In genomic region chr13:43865036-43865435, GRCm38 (mm10) we compare ENCODE assay signal across 8 mouse cellular contexts.
DNase-seq lines count a peak whose midpoint lies in the region; ATAC-seq lines count a peak whose summit lies in the region.

No protein-coding gene starts in this region.

- 3% methylated on average over 20 of the region's 20 CpGs for WGBS in forebrain, embryonic 16.5 days
- WGBS in hindbrain, embryonic 14.5 days = under 1% methylated on average over 20 of the region's 20 CpGs
- WGBS in liver, embryonic 11.5 days = 10% methylated on average over 20 of the region's 20 CpGs
- under 1% methylated on average over 20 of the region's 20 CpGs for WGBS in neural tube, embryonic 15.5 days

- H3K9ac ChIP-seq in forebrain, embryonic 16.5 days (replicated peaks; ENCODE audit: low read depth, low read length) = peak overlapping the region; percentile 9
- H3K9ac ChIP-seq in hindbrain, embryonic 14.5 days = peak overlapping the region; percentile 5; the same call in 1 of the 2 replicates
- peak overlapping the region; percentile 49; the same call in 1 of the 2 replicates for H3K9ac ChIP-seq in liver, embryonic 11.5 days (ENCODE audit: low read depth, low read length)
- peak overlapping the region; percentile 34 for H3K9ac ChIP-seq in neural tube, embryonic 15.5 days (replicated peaks)

- H3K4me3 ChIP-seq in erythroblast, embryonic 14.5 days (replicated peaks) = peak overlapping the region; percentile 18
- peak overlapping the region; percentile 41 for H3K4me3 ChIP-seq in forebrain, embryonic 16.5 days (replicated peaks; ENCODE audit: low read length)
- H3K4me3 ChIP-seq in hindbrain, embryonic 14.5 days (replicated peaks; ENCODE audit: low read length) = peak overlapping the region; percentile 28
- peak overlapping the region; percentile 29 for H3K4me3 ChIP-seq in liver, embryonic 11.5 days (ENCODE audit: low read depth, low read length)
- H3K4me3 ChIP-seq in neural tube, embryonic 15.5 days (replicated peaks) = peak overlapping the region; percentile 38

- no peak for ATAC-seq in erythroblast, adult 5-6 weeks (replicated peaks; ENCODE audit: low FRiP score, poor library complexity, severe bottlenecking)
- peak; percentile 17 for ATAC-seq in forebrain, embryonic 16.5 days
- peak; percentile 25; the same call in 1 of the 2 replicates for ATAC-seq in hindbrain, embryonic 14.5 days (ENCODE audit: low FRiP score)
- ATAC-seq in liver, embryonic 11.5 days (replicated peaks; ENCODE audit: low FRiP score) = no peak
- peak; percentile 39; the same call in 1 of the 2 replicates for ATAC-seq in neural tube, embryonic 15.5 days (ENCODE audit: low FRiP score)

- H3K36me3 ChIP-seq in erythroblast, embryonic 14.5 days (ENCODE audit: control insufficient read depth) = no peaks in the 10 kb centered on the region
- no peaks in the 10 kb centered on the region for H3K36me3 ChIP-seq in forebrain, embryonic 16.5 days (ENCODE audit: control insufficient read depth, insufficient read depth)
- no peaks in the 10 kb centered on the region for H3K36me3 ChIP-seq in hindbrain, embryonic 14.5 days (replicated peaks; ENCODE audit: control insufficient read depth, insufficient read depth)
- H3K36me3 ChIP-seq in liver, embryonic 11.5 days (ENCODE audit: control insufficient read depth, insufficient read depth, low read length) = no peaks in the 10 kb centered on the region
- H3K36me3 ChIP-seq in neural tube, embryonic 15.5 days = no peaks in the 10 kb centered on the region

- peaks cover 11% of the 10 kb centered on the region for H3K4me1 ChIP-seq in erythroblast, embryonic 14.5 days (ENCODE audit: control insufficient read depth)
- H3K4me1 ChIP-seq in forebrain, embryonic 16.5 days (replicated peaks; ENCODE audit: control insufficient read depth, insufficient read depth, low read length) = peaks cover 14% of the 10 kb centered on the region
- H3K4me1 ChIP-seq in hindbrain, embryonic 14.5 days (replicated peaks; ENCODE audit: control insufficient read depth, insufficient read depth, low read length) = peaks cover 6% of the 10 kb centered on the region; the same call in 1 of the 2 replicates
- H3K4me1 ChIP-seq in liver, embryonic 11.5 days (replicated peaks; ENCODE audit: control insufficient read depth, insufficient read depth, low read length) = peaks cover 3% of the 10 kb centered on the region
- peaks cover 15% of the 10 kb centered on the region for H3K4me1 ChIP-seq in neural tube, embryonic 15.5 days

- no peaks in the 10 kb centered on the region for H3K9me3 ChIP-seq in erythroblast, embryonic 14.5 days (ENCODE audit: control insufficient read depth, low read length)
- H3K9me3 ChIP-seq in forebrain, embryonic 16.5 days (ENCODE audit: control insufficient read depth, low read length) = no peaks in the 10 kb centered on the region
- no peaks in the 10 kb centered on the region for H3K9me3 ChIP-seq in hindbrain, embryonic 14.5 days (ENCODE audit: control insufficient read depth, low read length)
- H3K9me3 ChIP-seq in liver, embryonic 11.5 days (ENCODE audit: control insufficient read depth, low read length) = no peaks in the 10 kb centered on the region
- no peaks in the 10 kb centered on the region for H3K9me3 ChIP-seq in neural tube, embryonic 15.5 days (replicated peaks)

- H3K4me2 ChIP-seq in forebrain, embryonic 16.5 days (ENCODE audit: low read length) = peak overlapping the region; percentile 65
- H3K4me2 ChIP-seq in hindbrain, embryonic 14.5 days (replicated peaks) = peak overlapping the region; percentile 66
- H3K4me2 ChIP-seq in liver, embryonic 11.5 days = peak overlapping the region; percentile 64
- H3K4me2 ChIP-seq in neural tube, embryonic 15.5 days = peak overlapping the region; percentile 75

- peaks cover 4% of the 10 kb centered on the region; the same call in 1 of the 2 replicates for H3K27me3 ChIP-seq in erythroblast, embryonic 14.5 days (ENCODE audit: control insufficient read depth)
- H3K27me3 ChIP-seq in forebrain, embryonic 16.5 days (replicated peaks; ENCODE audit: control insufficient read depth, insufficient read depth, low read length) = no peaks in the 10 kb centered on the region
- H3K27me3 ChIP-seq in hindbrain, embryonic 14.5 days (ENCODE audit: control insufficient read depth, insufficient read depth, low read length) = peaks cover 5% of the 10 kb centered on the region; the same call in 1 of the 2 replicates
- H3K27me3 ChIP-seq in liver, embryonic 11.5 days (replicated peaks; ENCODE audit: control insufficient read depth, insufficient read depth, low read length) = no peaks in the 10 kb centered on the region
- peaks cover 15% of the 10 kb centered on the region for H3K27me3 ChIP-seq in neural tube, embryonic 15.5 days (replicated peaks)

- H3K27ac ChIP-seq in forebrain, embryonic 16.5 days (ENCODE audit: low read length) = no peak overlapping the region
- H3K27ac ChIP-seq in hindbrain, embryonic 14.5 days = no peak overlapping the region; the same call in 1 of the 2 replicates
- no peak overlapping the region for H3K27ac ChIP-seq in liver, embryonic 11.5 days (ENCODE audit: low read depth, low read length)
- H3K27ac ChIP-seq in neural tube, embryonic 15.5 days (replicated peaks) = no peak overlapping the region

- peak; percentile 17 for DNase-seq in adrenal gland, adult 8-10 months
- no peak for DNase-seq in hindbrain, embryonic 14.5 days (ENCODE audit: low spot score)
- DNase-seq in liver, embryonic 11.5 days (ENCODE audit: low spot score) = no peak
- DNase-seq in frontal cortex, postnatal 14 days (ENCODE audit: low spot score in 2 of 2) = no peak

Comparison
In these comparisons a context has a peak if more than half of its experiments do, and no peak if none do; other contexts are left out.
1. ATAC-seq: peak in forebrain, embryonic 16.5 days (single experiment), hindbrain, embryonic 14.5 days (single experiment) and neural tube, embryonic 15.5 days (single experiment); none in erythroblast, adult 5-6 weeks (single experiment) and liver, embryonic 11.5 days (single experiment).
2. Peak in every context shown above with its lines, with median percentiles within 50 percentile points of each other: H3K4me3 ChIP-seq, H3K4me2 ChIP-seq and H3K9ac ChIP-seq.